Mouse (Mus musculus): Measurements from ENCODE around the gene Gm28053. TPM values are rescaled to one million over a fixed set of nuclear protein-coding genes. Genes with fewer than 3 reads are reported as not detected.

Gm28053 gene
- total and polyA plus RNA-seq, 2 experiments from 2014 or later, result not detected

DNA sequence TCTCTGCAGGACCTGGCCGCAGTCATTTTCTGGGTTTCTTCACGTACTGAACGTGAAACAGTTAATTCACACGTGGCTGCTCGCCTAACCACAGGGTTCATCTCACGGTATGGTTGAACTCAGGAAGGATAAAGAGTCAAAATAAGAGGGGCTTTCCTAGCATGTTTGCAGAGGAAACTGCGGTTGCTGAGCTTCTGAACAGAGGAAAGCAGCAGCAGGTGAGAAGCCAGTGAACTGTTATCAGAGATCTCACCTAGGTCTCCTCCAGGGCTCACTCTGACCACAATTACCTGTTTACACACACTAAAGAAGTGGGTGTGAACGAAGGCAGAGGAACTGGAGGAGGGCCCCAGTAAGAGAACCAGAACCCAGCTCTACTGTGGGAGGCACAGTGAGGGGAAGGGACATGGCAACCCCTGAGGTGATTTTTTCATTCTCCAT, 14.5 kb downstream of the Gm28053 start:
- TF ChIP-seq CTCF (IDR thresholded peaks at IDR 0.05; ENCODE audit: low read depth), result no peak
- H3K27me3 ChIP-seq (ENCODE audit: insufficient read depth, low read length), result no peaks in the 10 kb centered on the region
- no peaks in the 10 kb centered on the region for H3K9me3 ChIP-seq (ENCODE audit: low read length)
- ATAC-seq, result no peak
- no peaks in the 10 kb centered on the region for H3K4me1 ChIP-seq (ENCODE audit: insufficient read depth, low read length)
- 53% methylated on average over 8 of the region's 8 CpGs for whole genome bisulfite sequencing
- H3K36me3 ChIP-seq (ENCODE audit: insufficient read depth, low read length), result no peaks in the 10 kb centered on the region
- no peak overlapping the region for H3K9ac ChIP-seq (replicated peaks; ENCODE audit: low read length)
- no peak for DNase-seq (ENCODE audit: low spot score)
- no peak overlapping the region for H3K4me2 ChIP-seq (ENCODE audit: low read depth, low read length)
- H3K4me3 ChIP-seq (ENCODE audit: low read length), result no peak overlapping the region
- H3K27ac ChIP-seq, result no peak overlapping the region

DNA sequence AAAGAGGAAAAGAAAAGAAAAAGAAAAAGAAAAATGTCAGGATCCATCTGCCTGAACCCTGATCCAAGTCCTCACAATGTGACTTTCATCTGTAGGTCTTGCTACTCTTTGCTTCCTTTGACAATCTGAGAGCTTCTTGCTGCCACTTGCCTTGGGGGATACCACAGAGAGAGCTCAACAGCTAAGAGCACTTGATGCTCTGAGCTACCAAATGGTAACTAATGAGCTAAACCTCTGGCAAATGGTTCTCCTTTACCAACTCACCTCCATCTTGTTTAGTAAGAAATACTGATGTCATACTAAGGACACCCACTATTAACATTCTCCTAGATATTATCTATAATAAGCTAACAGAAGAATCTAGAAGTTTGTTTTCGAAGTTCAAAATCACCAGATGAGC, 15.3 kb downstream of the Gm28053 start:
- H3K4me3 ChIP-seq (ENCODE audit: low read length), result no peak overlapping the region
- H3K4me1 ChIP-seq (ENCODE audit: insufficient read depth, low read length), result no peaks in the 10 kb centered on the region
- WGBS, result 86% methylated on average over 1 of the region's 1 CpGs
- no peak overlapping the region for H3K4me2 ChIP-seq (ENCODE audit: low read depth, low read length)
- ATAC-seq (no peak), DNase-seq (ENCODE audit: low spot score) (no peak)
- H3K36me3 ChIP-seq (ENCODE audit: insufficient read depth, low read length), result no peaks in the 10 kb centered on the region
- TF ChIP-seq CTCF (IDR thresholded peaks at IDR 0.05; ENCODE audit: low read depth), result no peak
- H3K9me3 ChIP-seq (ENCODE audit: low read length), result no peaks in the 10 kb centered on the region
- no peaks in the 10 kb centered on the region for H3K27me3 ChIP-seq (ENCODE audit: insufficient read depth, low read length)
- H3K27ac ChIP-seq, result no peak overlapping the region
- H3K9ac ChIP-seq (replicated peaks; ENCODE audit: low read length), result no peak overlapping the region

DNA sequence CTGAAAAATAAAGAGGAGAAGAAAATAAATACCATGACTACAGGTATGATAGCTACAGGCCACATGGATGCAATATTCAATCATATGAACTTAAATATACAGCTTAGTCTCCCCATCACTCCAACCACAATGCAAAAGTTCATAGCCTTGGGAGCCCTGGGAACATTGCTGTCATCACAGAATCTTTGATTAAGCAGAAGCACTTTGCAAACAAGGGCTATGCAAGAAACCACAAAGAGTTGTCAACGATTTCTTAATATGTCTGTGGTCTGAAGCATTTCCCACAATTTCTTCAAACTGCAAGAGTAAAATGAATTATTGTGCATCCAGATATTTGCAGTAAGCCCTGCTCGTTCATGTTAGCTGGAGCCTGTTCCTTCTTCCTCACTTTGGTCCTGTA, 18.6 kb downstream of the Gm28053 start:
- Histone ChIP-seq H3K4me1 (ENCODE audit: insufficient read depth, low read length) (peaks cover 1% of the 10 kb centered on the region; the same call in 1 of the 2 replicates), H3K4me2 (ENCODE audit: low read depth, low read length) (no peak overlapping the region), H3K27ac (no peak overlapping the region), H3K9ac (replicated peaks; ENCODE audit: low read length) (no peak overlapping the region), H3K36me3 (ENCODE audit: insufficient read depth, low read length) (no peaks in the 10 kb centered on the region), H3K9me3 (ENCODE audit: low read length) (no peaks in the 10 kb centered on the region), H3K4me3 (ENCODE audit: low read length) (no peak overlapping the region), H3K27me3 (ENCODE audit: insufficient read depth, low read length) (no peaks in the 10 kb centered on the region)
- no peak for TF ChIP-seq CTCF (IDR thresholded peaks at IDR 0.05; ENCODE audit: low read depth)
- ATAC-seq, result no peak
- 76% methylated on average over 2 of the region's 2 CpGs for WGBS
- no peak for DNase-seq (ENCODE audit: low spot score)

DNA sequence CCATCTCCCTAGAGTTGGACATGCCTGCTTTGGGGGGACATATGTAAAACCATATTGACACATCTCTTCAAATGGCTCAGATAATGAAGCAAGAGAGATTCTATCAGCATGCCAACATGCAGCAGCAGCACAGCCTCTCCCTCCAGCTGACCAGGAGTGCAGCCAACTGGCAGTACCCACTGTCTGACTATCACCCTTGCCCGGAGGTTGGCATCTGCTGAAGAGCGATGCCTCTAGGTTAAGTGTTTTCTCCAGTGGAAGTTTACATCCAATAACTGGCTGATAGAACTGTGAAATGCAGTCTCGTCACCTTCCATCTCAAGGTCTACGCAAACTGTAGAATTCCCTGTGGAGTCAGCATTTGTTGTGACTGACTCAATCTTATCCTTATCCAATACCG, 19.3 kb downstream of the Gm28053 start:
- DNase-seq (ENCODE audit: low spot score), result no peak
- no peaks in the 10 kb centered on the region for H3K36me3 ChIP-seq (ENCODE audit: insufficient read depth, low read length)
- no peak overlapping the region for H3K9ac ChIP-seq (replicated peaks; ENCODE audit: low read length)
- 83% methylated on average over 5 of the region's 5 CpGs for WGBS
- H3K27me3 ChIP-seq (ENCODE audit: insufficient read depth, low read length), result no peaks in the 10 kb centered on the region
- no peaks in the 10 kb centered on the region for H3K9me3 ChIP-seq (ENCODE audit: low read length)
- TF ChIP-seq CTCF (IDR thresholded peaks at IDR 0.05; ENCODE audit: low read depth), result no peak
- ATAC-seq, result no peak
- peaks cover 5% of the 10 kb centered on the region; the same call in 1 of the 2 replicates for H3K4me1 ChIP-seq (ENCODE audit: insufficient read depth, low read length)
- H3K27ac ChIP-seq, result no peak overlapping the region
- no peak overlapping the region for H3K4me2 ChIP-seq (ENCODE audit: low read depth, low read length)
- no peak overlapping the region for H3K4me3 ChIP-seq (ENCODE audit: low read length)

DNA sequence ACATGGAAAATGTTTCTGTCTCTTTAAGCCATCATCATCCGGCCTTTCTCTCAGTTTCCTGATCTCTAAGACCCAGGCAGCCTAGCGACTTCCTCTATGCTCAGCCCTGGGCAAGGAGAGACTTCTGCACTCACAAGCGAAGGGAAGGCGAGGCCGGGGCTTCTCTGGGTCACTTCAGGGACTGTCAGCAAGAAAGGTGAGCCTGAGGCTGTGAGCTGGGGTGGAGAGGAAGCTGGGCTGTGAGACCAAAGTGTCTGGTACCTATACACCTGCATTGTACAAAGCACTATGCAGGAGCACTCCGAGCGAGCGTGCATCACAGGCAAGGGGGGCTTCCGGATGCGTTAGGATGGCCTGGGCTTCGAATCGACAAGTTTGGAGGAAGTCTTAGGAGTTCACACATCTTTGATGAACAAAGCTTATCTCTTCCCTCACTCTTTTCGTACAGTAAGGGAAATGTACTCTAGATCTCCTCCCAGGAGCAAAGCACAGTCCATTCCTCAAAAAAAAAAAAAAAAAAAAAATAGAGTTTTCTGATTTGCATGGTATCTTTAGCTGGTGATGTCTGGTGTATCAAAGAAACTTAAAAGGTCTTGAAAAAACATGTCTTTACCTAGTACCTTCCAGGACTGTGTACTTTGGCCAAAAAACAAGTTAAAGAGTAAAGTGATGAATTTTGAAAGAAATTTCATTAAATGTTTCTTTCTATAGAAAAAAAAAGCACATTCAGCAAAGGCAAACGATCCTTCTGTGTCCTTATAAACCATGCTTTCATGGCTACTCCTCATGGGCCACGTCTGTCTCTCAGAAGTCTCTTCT, 20.8 kb downstream of the Gm28053 start, which contains the start of gene Gimap1:
Gimap1 (plus strand) TSS at position 94 of the 819 bp plus-strand sequence.
- Histone ChIP-seq H3K27me3 (ENCODE audit: insufficient read depth, low read length) (no peaks in the 10 kb centered on the region), H3K9me3 (ENCODE audit: low read length) (no peaks in the 10 kb centered on the region), H3K27ac (no peak within 1 kb of the TSS), H3K4me3 (ENCODE audit: low read length) (no peak within 1 kb of the TSS), H3K4me1 (ENCODE audit: insufficient read depth, low read length) (peaks cover 5% of the 10 kb centered on the region; the same call in 1 of the 2 replicates), H3K9ac (replicated peaks; ENCODE audit: low read length) (no peak within 1 kb of the TSS), H3K36me3 (ENCODE audit: insufficient read depth, low read length) (no peaks in the 10 kb centered on the region), H3K4me2 (ENCODE audit: low read depth, low read length) (no peak within 1 kb of the TSS)
- DNase-seq (ENCODE audit: low spot score), result no peak
- no peak for TF ChIP-seq CTCF (IDR thresholded peaks at IDR 0.05; ENCODE audit: low read depth)
- no peak for ATAC-seq
- WGBS, result 78% methylated on average over 15 of the region's 15 CpGs

DNA sequence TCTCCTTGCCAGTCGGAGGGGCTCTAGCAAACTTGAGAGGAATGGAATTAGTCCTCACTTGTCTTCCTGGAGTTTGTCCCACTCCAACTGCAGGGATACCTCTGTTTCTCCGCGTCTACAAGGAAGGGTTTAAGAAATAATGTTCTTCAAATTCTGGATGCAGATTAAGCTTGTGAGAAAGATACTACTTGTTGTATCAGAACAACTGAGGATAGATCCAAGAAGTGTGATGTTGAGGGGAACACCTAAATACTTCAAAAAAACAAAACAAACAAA, 21.3 kb downstream of the Gm28053 start:
- DNase-seq (ENCODE audit: low spot score), result no peak
- H3K27me3 ChIP-seq (ENCODE audit: insufficient read depth, low read length), result no peaks in the 10 kb centered on the region

DNA sequence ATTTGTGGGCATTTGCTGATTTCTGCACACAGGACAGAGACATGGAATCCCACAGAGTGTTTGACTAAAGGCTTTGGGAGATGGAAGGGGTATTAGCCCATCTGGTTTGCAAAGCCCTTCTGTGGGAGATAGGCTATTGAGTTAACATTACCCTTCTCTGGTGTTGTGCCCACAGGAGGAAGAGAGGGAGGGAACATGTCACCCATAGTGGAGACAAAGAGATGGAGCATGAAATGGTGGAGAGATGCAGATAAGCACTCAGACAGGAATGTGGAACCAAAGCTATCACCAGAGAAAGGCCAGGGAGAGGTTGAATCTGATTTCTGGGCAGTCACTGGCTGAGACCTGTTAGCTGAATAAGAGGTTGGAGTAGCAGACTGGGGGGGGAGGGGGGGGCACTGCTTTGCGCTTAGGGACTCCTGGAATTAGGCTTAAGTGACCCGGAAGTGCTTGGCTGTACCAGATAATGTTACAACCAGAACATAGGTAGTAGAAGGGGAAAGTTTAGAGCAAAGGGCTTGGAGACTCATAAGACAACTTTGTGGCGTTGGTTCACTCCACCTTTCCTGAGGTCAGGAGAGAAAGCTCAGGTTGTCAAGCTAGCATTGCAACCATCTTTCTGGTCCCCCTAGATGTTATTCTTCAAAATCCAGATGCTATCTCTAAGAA, 22.2 kb downstream of the Gm28053 start:
- H3K9ac ChIP-seq (replicated peaks; ENCODE audit: low read length), result no peak overlapping the region
- 75% methylated on average over 3 of the region's 3 CpGs for WGBS
- H3K9me3 ChIP-seq (ENCODE audit: low read length), result no peaks in the 10 kb centered on the region
- ATAC-seq (no peak), DNase-seq (ENCODE audit: low spot score) (no peak)
- no peak overlapping the region for H3K27ac ChIP-seq
- H3K4me2 ChIP-seq (ENCODE audit: low read depth, low read length), result no peak overlapping the region
- no peaks in the 10 kb centered on the region for H3K27me3 ChIP-seq (ENCODE audit: insufficient read depth, low read length)
- TF ChIP-seq CTCF (IDR thresholded peaks at IDR 0.05; ENCODE audit: low read depth), result no peak
- peaks cover 5% of the 10 kb centered on the region; the same call in 1 of the 2 replicates for H3K4me1 ChIP-seq (ENCODE audit: insufficient read depth, low read length)
- H3K4me3 ChIP-seq (ENCODE audit: low read length), result no peak overlapping the region
- no peaks in the 10 kb centered on the region for H3K36me3 ChIP-seq (ENCODE audit: insufficient read depth, low read length)

More for the DNA sequence above, 21.3 kb downstream of the Gm28053 start:
- no peak overlapping the region for H3K4me2 ChIP-seq (ENCODE audit: low read depth, low read length)
- 81% methylated on average over 3 of the region's 3 CpGs for WGBS
- H3K36me3 ChIP-seq (ENCODE audit: insufficient read depth, low read length), result no peaks in the 10 kb centered on the region
- no peak overlapping the region for H3K27ac ChIP-seq
- H3K9me3 ChIP-seq (ENCODE audit: low read length), result no peaks in the 10 kb centered on the region
- peaks cover 5% of the 10 kb centered on the region; the same call in 1 of the 2 replicates for H3K4me1 ChIP-seq (ENCODE audit: insufficient read depth, low read length)
- no peak overlapping the region for H3K9ac ChIP-seq (replicated peaks; ENCODE audit: low read length)
- no peak overlapping the region for H3K4me3 ChIP-seq (ENCODE audit: low read length)
- TF ChIP-seq CTCF (IDR thresholded peaks at IDR 0.05; ENCODE audit: low read depth), result no peak
- no peak for ATAC-seq
